Mouse (Mus musculus): ENCODE results near the gene Tas2r109. TPM values are rescaled to one million over a fixed set of nuclear protein-coding genes. Genes with fewer than 3 reads are reported as not detected.
"Not testable (repeated sequence)": the region's sequence is repeated elsewhere in the genome, so short reads cannot be mapped to it uniquely, and the experiment has no call there.

Gene Tas2r109
- polyA plus RNA-seq (2017; shearing (Covaris generic)) = not detected

- ATAC-seq = no peak
These were observed at the start of gene Tas2r109 for GRCm38 (mm10) chr6:132980865-132981264. Gene Tas2r109, minus strand, starts transcription at chr6:132980965.

- no peak for ATAC-seq
These were observed 22.9 kb downstream of the Tas2r109 start, which contains the start of gene Tas2r131 for GRCm38 (mm10) chr6:132957819-132958218. Gene Tas2r131, minus strand, starts transcription at chr6:132957919.

DNA sequence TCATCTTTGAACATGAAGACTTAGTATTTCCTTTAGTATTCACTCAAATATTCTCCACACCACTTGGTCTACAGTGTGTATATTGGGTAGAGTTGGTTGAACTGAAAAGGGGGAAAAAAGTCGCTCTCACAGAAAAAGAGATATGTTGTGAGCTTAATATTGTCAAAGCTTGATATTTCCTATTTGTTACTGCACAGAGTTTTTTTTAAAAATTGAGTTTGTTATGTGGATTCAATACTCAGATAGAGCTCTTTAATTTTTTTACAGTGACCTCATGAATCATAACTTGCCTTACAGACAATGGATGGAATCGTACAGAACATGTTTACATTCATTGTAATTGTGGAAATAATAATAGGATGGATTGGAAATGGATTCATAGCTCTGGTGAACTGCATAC, 30.0 kb downstream of the Tas2r109 start, which contains the start of gene Tas2r129:
Gene Tas2r129 (plus strand): TSS at position 301 of the 400 bp plus-strand sequence.
- no peak for ATAC-seq

- not testable (repeated sequence) for ATAC-seq
These were observed 39.4 kb downstream of the Tas2r109 start for GRCm38 (mm10) chr6:132941376-132941775.

Other genes with a start within 250 kb of the Tas2r109 start
- not detected for gene Tas2r115, start 242.9 kb downstream of the Tas2r109 start, polyA plus RNA-seq (2017; shearing (Covaris generic))
- not detected for gene Tas2r124, start 226.2 kb downstream of the Tas2r109 start, polyA plus RNA-seq (2017; shearing (Covaris generic))
- gene Tas2r102, start 218.8 kb downstream of the Tas2r109 start, polyA plus RNA-seq (2017; shearing (Covaris generic)) = not detected
- gene Tas2r136, start 202.8 kb downstream of the Tas2r109 start, polyA plus RNA-seq (2017; shearing (Covaris generic)) = not detected
- gene Tas2r117, start 178.1 kb downstream of the Tas2r109 start, polyA plus RNA-seq (2017; shearing (Covaris generic)) = not detected
- not detected for gene Tas2r123, start 133.8 kb downstream of the Tas2r109 start, polyA plus RNA-seq (2017; shearing (Covaris generic))
- not detected for gene Tas2r116, start 125.5 kb downstream of the Tas2r109 start, polyA plus RNA-seq (2017; shearing (Covaris generic))
- not detected for gene Tas2r110, start 113.0 kb downstream of the Tas2r109 start, polyA plus RNA-seq (2017; shearing (Covaris generic))
- not detected for gene Tas2r113, start 88.0 kb downstream of the Tas2r109 start, polyA plus RNA-seq (2017; shearing (Covaris generic))
- gene Tas2r125, start 71.3 kb downstream of the Tas2r109 start, polyA plus RNA-seq (2017; shearing (Covaris generic)) = not detected
- not detected for gene Tas2r129, start 29.9 kb downstream of the Tas2r109 start, polyA plus RNA-seq (2017; shearing (Covaris generic))
- gene Tas2r131, start 23.0 kb downstream of the Tas2r109 start, polyA plus RNA-seq (2017; shearing (Covaris generic)) = not detected
- not detected for gene Tas2r103, start 56.1 kb upstream of the Tas2r109 start, polyA plus RNA-seq (2017; shearing (Covaris generic))
- gene Tas2r140, start 74.9 kb upstream of the Tas2r109 start, polyA plus RNA-seq (2017; shearing (Covaris generic)) = not detected
- gene Smim10l1, start 123.9 kb upstream of the Tas2r109 start, polyA plus RNA-seq (2017; shearing (Covaris generic)) = 10 to 100 TPM; 12.0 to 19.5 (median 18.0) TPM